15 mouse cellular contexts compared by ENCODE assay signal in the genomic region with DNA sequence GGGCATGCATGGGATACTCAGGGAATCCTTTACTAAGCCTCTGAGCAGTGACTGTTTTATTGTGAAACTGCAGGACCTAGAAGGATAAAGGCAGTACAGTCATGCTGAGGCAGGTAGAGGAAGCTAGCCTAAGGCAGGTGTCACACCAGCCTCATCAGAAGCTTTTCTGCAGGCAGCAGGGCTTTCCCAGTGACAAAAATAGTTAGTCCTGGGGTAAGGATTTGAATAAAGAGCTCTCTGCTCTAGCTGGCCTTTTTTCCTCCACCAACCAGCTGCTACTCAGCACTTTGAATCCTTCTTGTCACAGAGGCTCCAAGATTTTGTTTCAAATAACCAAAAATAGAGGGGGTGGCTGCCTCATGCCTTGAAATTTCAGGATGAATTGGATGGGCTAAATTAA. TPM values are rescaled to one million over a fixed set of nuclear protein-coding genes. Genes with fewer than 3 reads are reported as not detected.
A peak's percentile ranks its signal among the peaks of the same experiment; 100 is the strongest.
DNase-seq lines count a peak whose midpoint lies in the region; ATAC-seq and TF ChIP-seq lines count a peak whose summit lies in the region.
"Had no signal": no experiment of that assay in that cellular context is flagged by ENCODE, and none has a peak within 500 bp of the region (broad histone marks: within the 10 kb centered on the region; RNA-seq: fewer than 3 reads in every experiment).

No protein-coding gene starts in this region.

- TF ChIP-seq CTCF in gastrocnemius, adult 2 months (IDR thresholded peaks at IDR 0.05) = no peak

- H3K4me3 ChIP-seq in gastrocnemius, adult 2 months = no peak overlapping the region
- no peak overlapping the region for H3K4me3 ChIP-seq in hindbrain, embryonic 12.5 days
- H3K4me3 ChIP-seq in hindbrain, embryonic 11.5 days (ENCODE audit: low read depth, low read length) = no peak overlapping the region
- H3K4me3 ChIP-seq in embryonic facial prominence, embryonic 10.5 days = no peak overlapping the region
- H3K4me3 ChIP-seq in limb, embryonic 14.5 days (replicated peaks; ENCODE audit: low read length) = no peak overlapping the region
- H3K4me3 ChIP-seq: hindbrain, embryonic 15.5 days; neural tube, embryonic 12.5 days had no signal

- intact Hi-C loops in gastrocnemius, adult 2 months (cut with DNase I) = no loop called here

- no peak for TF ChIP-seq POLR2A in limb, embryonic 14.5 days (IDR thresholded peaks at IDR 0.05; ENCODE audit: borderline replicate concordance, extremely low read depth, insufficient read depth, insufficient read length)

- H3K4me1 ChIP-seq in hindbrain, embryonic 12.5 days = no peaks in the 10 kb centered on the region; the same call in 1 of the 2 replicates
- no peaks in the 10 kb centered on the region for H3K4me1 ChIP-seq in hindbrain, embryonic 11.5 days (replicated peaks; ENCODE audit: control insufficient read depth, insufficient read depth, low read length)
- H3K4me1 ChIP-seq in embryonic facial prominence, embryonic 10.5 days = peaks cover 41% of the 10 kb centered on the region
- peaks cover 72% of the 10 kb centered on the region for H3K4me1 ChIP-seq in limb, embryonic 14.5 days (ENCODE audit: control insufficient read depth, insufficient read depth, low read length)

- no peaks in the 10 kb centered on the region for H3K9me3 ChIP-seq in hindbrain, embryonic 12.5 days (replicated peaks)
- H3K9me3 ChIP-seq in hindbrain, embryonic 11.5 days (ENCODE audit: control insufficient read depth, low read length) = no peaks in the 10 kb centered on the region
- H3K9me3 ChIP-seq in embryonic facial prominence, embryonic 10.5 days = no peaks in the 10 kb centered on the region
- H3K9me3 ChIP-seq in limb, embryonic 14.5 days (ENCODE audit: control insufficient read depth, low read length) = no peaks in the 10 kb centered on the region
- H3K9me3 ChIP-seq: hindbrain, embryonic 15.5 days; neural tube, embryonic 12.5 days had no signal

- no peaks in the 10 kb centered on the region for H3K27me3 ChIP-seq in hindbrain, embryonic 12.5 days
- no peaks in the 10 kb centered on the region for H3K27me3 ChIP-seq in hindbrain, embryonic 11.5 days (ENCODE audit: control insufficient read depth, insufficient read depth, low read length)
- H3K27me3 ChIP-seq in embryonic facial prominence, embryonic 10.5 days (replicated peaks; ENCODE audit: low read depth, poor library complexity, severe bottlenecking) = no peaks in the 10 kb centered on the region
- H3K27me3 ChIP-seq in limb, embryonic 14.5 days (ENCODE audit: control insufficient read depth, insufficient read depth, low read length) = no peaks in the 10 kb centered on the region
- H3K27me3 ChIP-seq: hindbrain, embryonic 15.5 days; neural tube, embryonic 12.5 days had no signal

- peak overlapping the region; percentile 67 for H3K27ac ChIP-seq in gastrocnemius, adult 2 months
- H3K27ac ChIP-seq in hindbrain, embryonic 12.5 days = peak overlapping the region; percentile 55; the same call in 1 of the 2 replicates
- H3K27ac ChIP-seq in hindbrain, embryonic 11.5 days (ENCODE audit: low read depth, low read length) = no peak overlapping the region
- H3K27ac ChIP-seq in embryonic facial prominence, embryonic 10.5 days (replicated peaks) = peak overlapping the region; percentile 67
- H3K27ac ChIP-seq in limb, embryonic 14.5 days (replicated peaks; ENCODE audit: low read depth, low read length) = peak overlapping the region; percentile 90
- H3K27ac ChIP-seq: hindbrain, embryonic 15.5 days; neural tube, embryonic 12.5 days had no signal

- H3K4me2 ChIP-seq in hindbrain, embryonic 12.5 days (replicated peaks) = no peak overlapping the region
- no peak overlapping the region for H3K4me2 ChIP-seq in hindbrain, embryonic 11.5 days (replicated peaks; ENCODE audit: low read depth, low read length)
- no peak overlapping the region for H3K4me2 ChIP-seq in limb, embryonic 14.5 days (replicated peaks; ENCODE audit: low read depth, low read length, severe bottlenecking)
- H3K4me2 ChIP-seq: hindbrain, embryonic 15.5 days; neural tube, embryonic 12.5 days had no signal

- DNase-seq in gastrocnemius, adult 2 months = no peak
- DNase-seq in gastrocnemius, postnatal 4 days (ENCODE audit: low spot score in 2 of 2) = no peak
- DNase-seq in hindbrain, embryonic 11.5 days (ENCODE audit: low spot score) = no peak
- no peak for DNase-seq in embryonic facial prominence, embryonic 10.5 days (ENCODE audit: low spot score)
- DNase-seq in limb, embryonic 14.5 days (ENCODE audit: low spot score) = no peak
- no peak for DNase-seq in kidney, postnatal 36 days
- DNase-seq: adrenal gland, postnatal 25 days; cerebellum, adult 11 months; left cerebral cortex, postnatal 4 days; spleen, adult 18-20 months had no signal

- H3K9ac ChIP-seq in hindbrain, embryonic 12.5 days = no peak overlapping the region
- H3K9ac ChIP-seq in hindbrain, embryonic 11.5 days (ENCODE audit: low read depth, low read length) = no peak overlapping the region
- H3K9ac ChIP-seq in limb, embryonic 14.5 days (ENCODE audit: low read depth, low read length, severe bottlenecking) = no peak overlapping the region
- H3K9ac ChIP-seq: hindbrain, embryonic 15.5 days; neural tube, embryonic 12.5 days had no signal

- H3K36me3 ChIP-seq in hindbrain, embryonic 12.5 days = peaks cover 12% of the 10 kb centered on the region; the same call in 1 of the 2 replicates
- H3K36me3 ChIP-seq in hindbrain, embryonic 11.5 days (ENCODE audit: control insufficient read depth, insufficient read depth, low read length) = no peaks in the 10 kb centered on the region
- H3K36me3 ChIP-seq in embryonic facial prominence, embryonic 10.5 days (replicated peaks) = peaks cover 80% of the 10 kb centered on the region
- peaks cover 40% of the 10 kb centered on the region for H3K36me3 ChIP-seq in limb, embryonic 14.5 days (ENCODE audit: control insufficient read depth, insufficient read depth, low read length)
- H3K36me3 ChIP-seq: hindbrain, embryonic 15.5 days had no signal

- ATAC-seq in hindbrain, embryonic 12.5 days (ENCODE audit: low FRiP score) = no peak
- no peak for ATAC-seq in hindbrain, embryonic 11.5 days (ENCODE audit: low FRiP score)
- ATAC-seq in limb, embryonic 14.5 days (ENCODE audit: low FRiP score, low read depth) = no peak
- no peak for ATAC-seq in inflammation-experienced regulatory T-cells, adult 6 months
- ATAC-seq: lung, postnatal 0 days had no signal

RNA-seq across cellular contexts. Expression of gene Ddc, which starts 57.8 kb away (rescaled TPM):
- under 1 TPM; 0.61 to 0.81 TPM for total RNA-seq in gastrocnemius, adult 2 months (2021)
- 10 to 100 TPM; 60.0 to 67.4 TPM for total RNA-seq in gastrocnemius, postnatal 4 days (2021)
- 8.3 and 12.4 TPM in 2 replicates for polyA plus RNA-seq in hindbrain, embryonic 12.5 days (2016; fragmentation: Nextera tagmentation; extraction: Ambion mirVana)
- 8.3 and 14.3 TPM in 2 replicates for polyA plus RNA-seq in hindbrain, embryonic 11.5 days (2014; fragmentation: Nextera tagmentation; extraction: Ambion mirVana)
- polyA plus RNA-seq in embryonic facial prominence, embryonic 10.5 days (2016; fragmentation: Nextera tagmentation; extraction: Ambion mirVana) = 6.9 and 8.8 TPM in 2 replicates
- 10.9 and 12.6 TPM in 2 replicates for polyA plus RNA-seq in limb, embryonic 14.5 days (2012; rRNA removed)
- polyA plus RNA-seq in limb, embryonic 14.5 days (2014; fragmentation: Nextera tagmentation; extraction: Ambion mirVana) = 16.5 and 20.7 TPM in 2 replicates
- 1 to 10 TPM in 2 of 3 experiments, under 1 TPM in 1; 0.62 to 4.9 (median 1.3) TPM for polyA plus RNA-seq in inflammation-experienced regulatory T-cells, adult 6 months (2017; shearing (Covaris generic))
